ENCODE assay signal across 9 mouse cellular contexts in genomic region chr4:105338861-105339260, GRCm38 (mm10).
DNase-seq lines count a peak whose midpoint lies in the region; ATAC-seq lines count a peak whose summit lies in the region.
"Had no signal": no experiment of that assay in that cellular context is flagged by ENCODE, and none has a peak within 500 bp of the region (broad histone marks: within the 10 kb centered on the region; RNA-seq: fewer than 3 reads in every experiment).

No protein-coding gene starts in this region.

- intact Hi-C loops in heart, postnatal 14 days (cut with DNase I) = no loop called here

- peak; percentile 30 for DNase-seq in embryo, embryonic 10 days (ENCODE audit: low spot score)
- no peak for DNase-seq in embryo, embryonic 10.5 days (ENCODE audit: low spot score)
- DNase-seq in layer of hippocampus, adult 9-11 months = peak; percentile 14
- no peak for DNase-seq in layer of hippocampus, postnatal 10 days (ENCODE audit: low spot score in 2 of 2)
- peak; percentile 67 for DNase-seq in Muller cell, postnatal 12 days (ENCODE audit: inconsistent ontology term)
- DNase-seq in heart, postnatal 14 days = peak; percentile 26 to 47
- DNase-seq in natural killer cell, adult 2 months (ENCODE audit: low spot score in 2 of 2) = no peak
- DNase-seq: thymus, postnatal 25 days had no signal

- no peak for ATAC-seq in megakaryocyte progenitor cell, adult 5-6 weeks (replicated peaks; ENCODE audit: poor library complexity)

Comparison
In these comparisons a context has a peak if more than half of its experiments do, and no peak if none do; other contexts are left out.
1. DNase-seq: peak in embryo, embryonic 10 days (single experiment), layer of hippocampus, adult 9-11 months (single experiment), Muller cell, postnatal 12 days (single experiment) and heart, postnatal 14 days (2 of 2); none in embryo, embryonic 10.5 days (single experiment), layer of hippocampus, postnatal 10 days (0 of 2) and natural killer cell, adult 2 months (0 of 2).